8 mouse cellular contexts compared by ENCODE assay signal in genomic region chr11:94653663-94654436, GRCm38 (mm10). TPM values are rescaled to one million over a fixed set of nuclear protein-coding genes. Genes with fewer than 3 reads are reported as not detected.
DNase-seq lines count a peak whose midpoint lies in the region; ATAC-seq lines count a peak whose summit lies in the region.

Gene Mrpl27 (plus strand): TSS chr11:94653767.
Gene Eme1 (minus strand): TSS chr11:94653964.

- DNase-seq in gastrocnemius, adult 8-10 months (ENCODE audit: low spot score in 2 of 2), result peak; percentile 75 to 76
- DNase-seq in hindlimb bud, embryonic 11.5 days (ENCODE audit: extremely low spot score, low read depth, low spot score), result peak; percentile 41
- DNase-seq in left cerebral cortex, adult 8-10 months (ENCODE audit: low spot score in 2 of 2), result peak; percentile 78 to 88
- DNase-seq in right cerebral cortex, adult 18-20 months, result peak; percentile 88
- peak; percentile 81 for DNase-seq in urinary bladder, adult 2 months (ENCODE audit: low spot score)

- peak; percentile 87 for ATAC-seq in activated CD4-positive, CD25-positive, alpha-beta regulatory T cell, adult 4 months
- ATAC-seq in common myeloid progenitor, adult 5-6 weeks (replicated peaks; ENCODE audit: low read depth, poor library complexity, severe bottlenecking), result peak; percentile 88
- peak; percentile 98 for ATAC-seq in megakaryocyte, adult 5-6 weeks (ENCODE audit: poor library complexity, severe bottlenecking)

RNA-seq across cellular contexts. Expression of gene Mrpl27, which starts in this region (rescaled TPM):
- 10 to 100 TPM; 75.2 to 93.7 TPM for polyA plus RNA-seq in activated CD4-positive, CD25-positive, alpha-beta regulatory T cell, adult 4 months (2017; shearing (Covaris generic))
- 35.0 and 63.6 TPM in 2 replicates for total RNA-seq in common myeloid progenitor, adult 5-6 weeks (2017)
- 10 to 100 TPM; 43.5 to 48.0 (median 45.8) TPM for total RNA-seq in gastrocnemius, adult 8-10 months (2022)
- 10 to 100 TPM; 62.7 to 75.7 (median 69.0) TPM for total RNA-seq in left cerebral cortex, adult 8-10 months (2022)
- total RNA-seq in megakaryocyte, adult 5-6 weeks (2015), result 38.0 and 49.5 TPM in 2 replicates
- 39.0 and 45.9 TPM in 2 replicates for total RNA-seq in megakaryocyte, adult 5-6 weeks (2017)
- polyA plus RNA-seq in urinary bladder, adult 2 months (2012; rRNA removed), result 93.5 and 105 TPM in 2 replicates

RNA-seq across cellular contexts. Expression of gene Eme1, which starts in this region (rescaled TPM):
- 1 to 10 TPM; 2.6 to 4.4 TPM for polyA plus RNA-seq in activated CD4-positive, CD25-positive, alpha-beta regulatory T cell, adult 4 months (2017; shearing (Covaris generic))
- 35.2 and 37.9 TPM in 2 replicates for total RNA-seq in common myeloid progenitor, adult 5-6 weeks (2017)
- total RNA-seq in gastrocnemius, adult 8-10 months (2022), result not detected
- total RNA-seq in left cerebral cortex, adult 8-10 months (2022), result under 1 TPM in 1 of 4 experiments, not detected in 3; 0.19 TPM
- 4.9 and 6.7 TPM in 2 replicates for total RNA-seq in megakaryocyte, adult 5-6 weeks (2015)
- total RNA-seq in megakaryocyte, adult 5-6 weeks (2017), result 20.2 and 28.4 TPM in 2 replicates
- 0.52 and 0.53 TPM in 2 replicates for polyA plus RNA-seq in urinary bladder, adult 2 months (2012; rRNA removed)

Comparison
In these comparisons a context has a peak if more than half of its experiments do, and no peak if none do; other contexts are left out.
1. Peak in every context shown above with its lines: DNase-seq and ATAC-seq.
2. RNA of gene Eme1 (total RNA-seq): 35.2 to 37.9 TPM in common myeloid progenitor, adult 5-6 weeks and 4.9 to 28.4 TPM in megakaryocyte, adult 5-6 weeks; 0.19 TPM in left cerebral cortex, adult 8-10 months and not detected in gastrocnemius, adult 8-10 months; every median in the first group is over 4 times any median in the second.